Mouse (Mus musculus) hindbrain, embryonic 13.5 days (tissue): Measurements from ENCODE around the gene Spaca3. TPM values are rescaled to one million over a fixed set of nuclear protein-coding genes. Genes with fewer than 3 reads are reported as not detected.

Experiments
- ATAC-seq: fragments of 200-750 bp; cut with Nextera tagmentation; 2 replicates; pipeline ENCODE4 v1.8.0; 2017; ENCODE audit warnings: moderate TSS enrichment; ENCODE audit not compliant: low FRiP score
- H3K27ac ChIP-seq: fragments of 300-500 bp; sonication (generic); 2 replicates; pipeline ENCODE4 v1.5.1; 2015; ENCODE audit warnings: inconsistent platforms, mild to moderate bottlenecking, moderate library complexity
- H3K27me3 ChIP-seq: fragments of 300-500 bp; sonication (generic); 2 replicates; pipeline ENCODE4 v1.6.1; 2015; ENCODE audit warnings: mild to moderate bottlenecking, inconsistent platforms
- H3K36me3 ChIP-seq: fragments of 300-500 bp; sonication (generic); 2 replicates; pipeline ENCODE4 v1.6.1; 2015; ENCODE audit warnings: mild to moderate bottlenecking, inconsistent platforms
- H3K4me1 ChIP-seq: fragments of 300-500 bp; sonication (generic); replicated peaks from 2 replicates; pipeline ENCODE4 v1.6.1; 2015; ENCODE audit warnings: inconsistent platforms
- H3K4me2 ChIP-seq: fragments of 300-500 bp; sonication (generic); 2 replicates; pipeline ENCODE4 v1.6.1; 2015; ENCODE audit warnings: inconsistent platforms, mild to moderate bottlenecking, moderate library complexity
- H3K4me3 ChIP-seq: fragments of 300-500 bp; sonication (generic); 2 replicates; pipeline ENCODE4 v1.5.1; 2015; ENCODE audit warnings: mild to moderate bottlenecking, inconsistent platforms
- H3K9ac ChIP-seq: fragments of 300-500 bp; sonication (generic); 2 replicates; pipeline ENCODE4 v1.6.1; 2015; ENCODE audit warnings: mild to moderate bottlenecking, inconsistent platforms
- H3K9me3 ChIP-seq: fragments of 300-500 bp; sonication (generic); 2 replicates; pipeline ENCODE4 v1.6.1; 2016; ENCODE audit warnings: inconsistent platforms
- WGBS: fragments of 180-500 bp; shearing (Covaris S2); methylation state at CpG from one replicate; pipeline ENCODE4 v1.1.7; 2015; 5-methylcytosine and 5-hydroxymethylcytosine counted together
- polyA plus RNA-seq: library from polyadenylated mRNA; unstranded; fragments of >200 nt; fragmentation: Nextera tagmentation; extraction: Ambion mirVana; gene quantifications from 2 replicates; pipeline ENCODE4 v1.2.1, GENCODE M21; 2015

The Spaca3 gene
- polyA plus RNA-seq, 1 experiment from 2014 or later, result not detected

GRCm38 (mm10) chr11:80906456-80906855 lies 48.3 kb downstream of the Spaca3 start:
- no peak overlapping the region for H3K27ac ChIP-seq
- no peak for ATAC-seq
- H3K36me3 ChIP-seq, result no peaks in the 10 kb centered on the region
- no peak overlapping the region for H3K4me2 ChIP-seq
- H3K9me3 ChIP-seq, result no peaks in the 10 kb centered on the region
- no peak overlapping the region for H3K4me3 ChIP-seq
- WGBS, result 40% methylated on average over 4 of the region's 4 CpGs
- 0 out of 2 replicates have a peak, but pooled peaks cover 10% of the 10 kb centered on the region for H3K4me1 ChIP-seq
- no peak overlapping the region for H3K9ac ChIP-seq
- no peaks in the 10 kb centered on the region for H3K27me3 ChIP-seq

- Histone ChIP-seq H3K4me1 (0 out of 2 replicates have a peak, but pooled peaks cover 7% of the 10 kb centered on the region), H3K36me3 (no peaks in the 10 kb centered on the region), H3K4me2 (no peak overlapping the region), H3K9ac (no peak overlapping the region), H3K9me3 (no peaks in the 10 kb centered on the region), H3K27me3 (no peaks in the 10 kb centered on the region), H3K4me3 (no peak overlapping the region), H3K27ac (no peak overlapping the region)
- no peak for ATAC-seq
- 88% methylated on average over 6 of the region's 6 CpGs for WGBS
Measured at GRCm38 (mm10) chr11:80907820-80908219, 49.7 kb downstream of the Spaca3 start.

GRCm38 (mm10) chr11:80912721-80913120 lies 54.6 kb downstream of the Spaca3 start:
- no peak overlapping the region for H3K27ac ChIP-seq
- H3K9ac ChIP-seq, result no peak overlapping the region
- H3K4me3 ChIP-seq, result no peak overlapping the region
- H3K4me2 ChIP-seq, result no peak overlapping the region
- 82% methylated on average over 5 of the region's 5 CpGs for WGBS
- no peak for ATAC-seq
- no peaks in the 10 kb centered on the region for H3K4me1 ChIP-seq
- H3K36me3 ChIP-seq, result peaks cover 8% of the 10 kb centered on the region
- no peaks in the 10 kb centered on the region for H3K27me3 ChIP-seq
- H3K9me3 ChIP-seq, result peaks cover 11% of the 10 kb centered on the region; the same call in 1 of the 2 replicates

- no peak overlapping the region for H3K9ac ChIP-seq
Measured at GRCm38 (mm10) chr11:80913408-80914024, 55.4 kb downstream of the Spaca3 start.

More at GRCm38 (mm10) chr11:80913408-80914024, 55.4 kb downstream of the Spaca3 start:
- Histone ChIP-seq H3K27me3 (no peaks in the 10 kb centered on the region), H3K4me2 (no peak overlapping the region), H3K27ac (no peak overlapping the region), H3K9me3 (peaks cover 11% of the 10 kb centered on the region; the same call in 1 of the 2 replicates), H3K36me3 (peaks cover 8% of the 10 kb centered on the region), H3K4me3 (no peak overlapping the region), H3K4me1 (no peaks in the 10 kb centered on the region)
- no peak for ATAC-seq
- WGBS, result 53% methylated on average over 4 of the region's 4 CpGs

Other genes starting within 250 kb of the Spaca3 start
- gene Myo1d, start 78.3 kb upstream of the Spaca3 start, polyA plus RNA-seq, result 2.2 and 2.4 TPM in 2 replicates
- gene Tmem98, start 48.2 kb upstream of the Spaca3 start, polyA plus RNA-seq, result 32.7 and 33.5 TPM in 2 replicates